Mouse (Mus musculus) myocyte (in vitro differentiated cells): ENCODE measurements around the gene Tomm34. TPM values are rescaled to one million over a fixed set of nuclear protein-coding genes. Genes with fewer than 3 reads are reported as not detected.

Experiments used
- H3K27me3 ChIP-seq: one replicate; pipeline ENCODE4 v1.6.1; 2011; ENCODE audit not compliant: control insufficient read depth, insufficient read depth, insufficient read length
- H3K36me3 ChIP-seq: one replicate; pipeline ENCODE4 v1.6.1; 2011; ENCODE audit not compliant: control insufficient read depth, insufficient read depth
- H3K4me2 ChIP-seq: one replicate; pipeline ENCODE4 v1.6.1; 2011; ENCODE audit warnings: low read depth, control low read depth
- H3K4me3 ChIP-seq: one replicate; pipeline ENCODE4 v1.5.1; 2011; ENCODE audit warnings: mild to moderate bottlenecking, control low read depth, moderate library complexity
- H3K79me2 ChIP-seq: one replicate; pipeline ENCODE4 v1.6.1; 2011; ENCODE audit not compliant: control insufficient read depth, insufficient read depth
- H3ac ChIP-seq: one replicate; pipeline ENCODE4 v1.6.1; 2011; ENCODE audit not compliant: control insufficient read depth, insufficient read length
- CEBPB ChIP-seq: IDR thresholded peaks from 2 replicates; pipeline ENCODE4 v1.6.1; 2011; ENCODE audit warnings: mild to moderate bottlenecking, moderate library complexity; ENCODE audit not compliant: poor library complexity, insufficient read depth, severe bottlenecking
- E2F4 ChIP-seq: IDR thresholded peaks from one replicate; pipeline ENCODE4 v1.6.1; 2011; ENCODE audit warnings: mild to moderate bottlenecking, control low read depth, moderate library complexity; ENCODE audit not compliant: insufficient read depth
- MAX ChIP-seq: IDR thresholded peaks from one replicate; pipeline ENCODE4 v1.6.1; 2011; ENCODE audit warnings: low read depth, mild to moderate bottlenecking, control low read depth
- MYOD1 ChIP-seq, 3 experiments: IDR thresholded peaks; one replicate each; pipeline ENCODE4 v1.6.1; 2011; ENCODE audit warnings: control low read depth in 2 of 3, low read depth in 2 of 3, mild to moderate bottlenecking in 2 of 3, moderate library complexity in 1 of 3; ENCODE audit not compliant: insufficient read length in 2 of 3, control insufficient read depth in 1 of 3
- MYOG ChIP-seq, 3 experiments: IDR thresholded peaks; one replicate each; pipeline ENCODE4 v1.6.1; 2011; ENCODE audit warnings: control low read depth in 2 of 3, low read depth in 2 of 3, mild to moderate bottlenecking in 2 of 3; ENCODE audit not compliant: insufficient read length in 2 of 3, control insufficient read depth in 1 of 3, insufficient read depth in 1 of 3
- POLR2A ChIP-seq: IDR thresholded peaks from one replicate; pipeline ENCODE4 v1.6.1; 2011; ENCODE audit warnings: low read depth, mild to moderate bottlenecking, control low read depth, moderate library complexity; ENCODE audit not compliant: insufficient read length
- POLR2AphosphoS2 ChIP-seq: IDR thresholded peaks from one replicate; pipeline ENCODE4 v1.6.1; 2011; ENCODE audit warnings: low read depth, control low read depth; ENCODE audit not compliant: insufficient read length
- REST ChIP-seq: IDR thresholded peaks from one replicate; pipeline ENCODE4 v1.6.1; 2011; ENCODE audit warnings: mild to moderate bottlenecking, control low read depth, moderate library complexity; ENCODE audit not compliant: insufficient read depth, insufficient read length
- SRF ChIP-seq: IDR thresholded peaks from one replicate; pipeline ENCODE4 v1.6.1; 2011; ENCODE audit warnings: low read depth; ENCODE audit not compliant: control insufficient read depth, insufficient read length
- TCF12 ChIP-seq: IDR thresholded peaks from one replicate; pipeline ENCODE4 v1.6.1; 2011; ENCODE audit warnings: mild to moderate bottlenecking, control low read depth; ENCODE audit not compliant: poor library complexity, insufficient read depth, severe bottlenecking
- TCF3 ChIP-seq: IDR thresholded peaks from one replicate; pipeline ENCODE4 v1.6.1; 2011; ENCODE audit warnings: low read depth, control low read depth; ENCODE audit not compliant: insufficient read length
- USF1 ChIP-seq: IDR thresholded peaks from one replicate; pipeline ENCODE4 v1.6.1; 2011; ENCODE audit warnings: low read depth, mild to moderate bottlenecking, control low read depth, moderate library complexity
- polyA plus RNA-seq: library from polyadenylated mRNA; unstranded; fragments of >200 nt; fragmentation: generic; extraction: Trizol; gene quantifications from one replicate; pipeline ENCODE4 v1.2.1, GENCODE M21; 2012; ENCODE audit warnings: missing spikeins

The Tomm34 gene
- polyA plus RNA-seq, 1 experiment, result 24.1 TPM

DNA sequence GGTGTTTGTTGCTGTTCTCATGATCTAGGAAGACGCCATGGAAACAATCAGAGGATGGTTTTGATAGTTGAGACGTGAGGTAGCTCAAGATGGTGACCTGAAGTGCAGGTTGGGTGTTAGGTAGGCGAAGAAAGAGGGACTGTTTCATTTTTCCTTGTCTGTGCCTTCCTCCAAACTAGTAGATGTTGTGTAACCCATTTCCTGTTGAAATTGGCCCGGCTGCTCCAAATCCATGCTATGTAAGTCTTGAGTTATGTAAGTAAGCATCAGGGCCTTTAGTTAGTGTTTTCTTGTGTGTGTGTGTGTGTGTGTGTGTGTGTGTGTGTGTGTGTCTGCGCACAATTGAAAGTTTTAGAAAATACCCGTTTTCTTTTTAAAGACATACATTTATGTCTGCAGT is 61.7 kb downstream of the Tomm34 start:
- no peak overlapping the region for H3ac ChIP-seq
- no peaks in the 10 kb centered on the region for H3K27me3 ChIP-seq
- peaks cover 26% of the 10 kb centered on the region for H3K36me3 ChIP-seq
- H3K4me2 ChIP-seq, result no peak overlapping the region
- peaks cover 69% of the 10 kb centered on the region for H3K79me2 ChIP-seq
- TF ChIP-seq POLR2A (no peak), MYOD1 (IDR thresholded peaks at IDR 0.05; ENCODE audit: control insufficient read depth in 1 of 3, insufficient read length in 2 of 3, low read depth in 2 of 3) (no peak), REST (no peak), POLR2AphosphoS2 (peak; percentile 13), SRF (no peak)
- no peak overlapping the region for H3K4me3 ChIP-seq

DNA sequence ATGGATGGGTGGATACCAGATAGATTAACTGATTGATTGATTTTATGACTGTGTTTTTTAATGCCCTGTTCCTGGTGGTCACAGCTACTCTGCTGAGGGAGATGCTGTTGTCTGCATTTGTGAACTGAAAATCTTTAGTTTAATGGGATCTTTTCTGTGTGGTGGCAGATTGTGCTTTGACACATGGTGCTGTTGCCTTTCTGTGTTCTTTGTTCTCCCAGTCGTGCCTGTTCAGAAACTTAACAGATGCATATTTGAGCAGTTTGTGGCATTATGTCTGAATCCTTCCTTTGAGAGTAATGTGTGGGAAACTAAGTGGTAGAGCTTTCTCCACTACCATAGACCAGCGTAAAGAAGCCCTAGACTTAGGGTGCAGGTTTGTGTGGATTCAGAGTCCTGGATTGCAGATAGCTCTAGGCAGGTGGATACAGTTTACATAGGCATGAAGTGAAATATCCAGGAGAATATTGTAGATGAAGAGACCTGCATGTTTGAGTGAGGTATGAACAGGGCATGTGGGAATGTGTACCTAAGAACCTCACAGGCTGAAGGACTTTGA is 62.9 kb downstream of the Tomm34 start:
- peaks cover 81% of the 10 kb centered on the region for H3K79me2 ChIP-seq
- no peak overlapping the region for H3K4me3 ChIP-seq
- TF ChIP-seq POLR2AphosphoS2, result no peak
- no peak for TF ChIP-seq TCF12
- no peak for TF ChIP-seq SRF
- no peak for TF ChIP-seq E2F4
- TF ChIP-seq USF1, result no peak
- TF ChIP-seq TCF3, result no peak
- TF ChIP-seq MYOD1 (IDR thresholded peaks at IDR 0.05; ENCODE audit: control insufficient read depth in 1 of 3, insufficient read length in 2 of 3, low read depth in 2 of 3), result no peak
- TF ChIP-seq CEBPB, result no peak
- no peak for TF ChIP-seq POLR2A
- TF ChIP-seq MYOG (IDR thresholded peaks at IDR 0.05; ENCODE audit: control insufficient read depth in 1 of 3, insufficient read depth in 1 of 3, insufficient read length in 2 of 3, low read depth in 2 of 3), result no peak
- H3K4me2 ChIP-seq, result no peak overlapping the region
- H3K36me3 ChIP-seq, result peaks cover 21% of the 10 kb centered on the region
- H3ac ChIP-seq, result no peak overlapping the region
- H3K27me3 ChIP-seq, result no peaks in the 10 kb centered on the region

DNA sequence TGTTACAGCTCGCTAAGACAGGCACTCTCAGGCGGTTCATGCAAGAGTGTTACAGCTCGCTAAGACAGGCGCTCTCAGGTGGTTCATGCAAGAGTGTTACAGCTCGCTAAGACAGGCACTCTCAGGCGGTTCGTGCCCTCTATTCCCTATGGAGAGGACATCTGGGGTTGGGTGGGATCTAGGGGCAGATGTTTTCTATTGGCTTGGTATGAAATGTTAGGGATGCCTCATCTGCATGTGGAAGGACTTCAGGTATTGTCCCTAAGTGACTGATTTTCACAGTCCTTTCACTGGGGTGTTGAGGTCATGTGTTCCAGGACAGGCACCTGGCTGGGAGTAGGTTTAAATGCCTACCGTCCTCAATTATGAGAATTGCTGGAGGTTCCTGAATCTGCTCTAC is 63.4 kb downstream of the Tomm34 start:
- no peaks in the 10 kb centered on the region for H3K27me3 ChIP-seq
- TF ChIP-seq POLR2A (no peak), MAX (no peak), USF1 (no peak), MYOG (IDR thresholded peaks at IDR 0.05; ENCODE audit: control insufficient read depth in 1 of 3, insufficient read depth in 1 of 3, insufficient read length in 2 of 3, low read depth in 2 of 3) (no peak), CEBPB (no peak), TCF3 (no peak), TCF12 (no peak)
- H3K4me2 ChIP-seq, result no peak overlapping the region
- no peak overlapping the region for H3K4me3 ChIP-seq
- peaks cover 16% of the 10 kb centered on the region for H3K36me3 ChIP-seq
- peaks cover 86% of the 10 kb centered on the region for H3K79me2 ChIP-seq
- H3ac ChIP-seq, result no peak overlapping the region

- Histone ChIP-seq H3K36me3 (peaks cover 11% of the 10 kb centered on the region), H3K79me2 (peaks cover 92% of the 10 kb centered on the region), H3ac (no peak overlapping the region), H3K4me3 (no peak overlapping the region), H3K27me3 (no peaks in the 10 kb centered on the region), H3K4me2 (no peak overlapping the region)
- TF ChIP-seq TCF3, result no peak
- no peak for TF ChIP-seq SRF
- no peak for TF ChIP-seq CEBPB
- no peak for TF ChIP-seq REST
- no peak for TF ChIP-seq MAX
- TF ChIP-seq USF1, result no peak
- no peak for TF ChIP-seq E2F4
- TF ChIP-seq MYOD1 (IDR thresholded peaks at IDR 0.05; ENCODE audit: control insufficient read depth in 1 of 3, insufficient read length in 2 of 3, low read depth in 2 of 3), result no peak
- TF ChIP-seq POLR2AphosphoS2, result no peak
- TF ChIP-seq TCF12, result no peak
- TF ChIP-seq MYOG (IDR thresholded peaks at IDR 0.05; ENCODE audit: control insufficient read depth in 1 of 3, insufficient read depth in 1 of 3, insufficient read length in 2 of 3, low read depth in 2 of 3), result no peak
- TF ChIP-seq POLR2A, result no peak
These were observed 64.0 kb downstream of the Tomm34 start for GRCm38 (mm10) chr2:164006932-164007331.

GRCm38 (mm10) chr2:164004503-164004902 is 66.5 kb downstream of the Tomm34 start:
- Histone ChIP-seq H3K79me2 (peaks cover 100% of the 10 kb centered on the region), H3K36me3 (no peaks in the 10 kb centered on the region), H3K27me3 (no peaks in the 10 kb centered on the region), H3ac (no peak overlapping the region), H3K4me2 (no peak overlapping the region), H3K4me3 (no peak overlapping the region)
- no peak for TF ChIP-seq TCF12
- TF ChIP-seq MAX, result no peak
- TF ChIP-seq REST, result no peak
- no peak for TF ChIP-seq MYOD1 (IDR thresholded peaks at IDR 0.05; ENCODE audit: control insufficient read depth in 1 of 3, insufficient read length in 2 of 3, low read depth in 2 of 3)
- no peak for TF ChIP-seq TCF3
- TF ChIP-seq POLR2A, result no peak
- TF ChIP-seq SRF, result no peak
- no peak for TF ChIP-seq E2F4
- TF ChIP-seq POLR2AphosphoS2, result no peak
- no peak for TF ChIP-seq CEBPB
- no peak for TF ChIP-seq USF1
- TF ChIP-seq MYOG (IDR thresholded peaks at IDR 0.05; ENCODE audit: control insufficient read depth in 1 of 3, insufficient read depth in 1 of 3, insufficient read length in 2 of 3, low read depth in 2 of 3), result no peak

Other genes starting within 250 kb of the Tomm34 start
- not detected for gene Kcnk15, start 217.5 kb downstream of the Tomm34 start, polyA plus RNA-seq
- gene Rims4, start 152.5 kb downstream of the Tomm34 start, polyA plus RNA-seq, result not detected
- 118 TPM for gene Ywhab, start 76.2 kb downstream of the Tomm34 start, polyA plus RNA-seq
- gene Pabpc1l, start 45.7 kb downstream of the Tomm34 start, polyA plus RNA-seq, result 1.5 TPM
- gene Stk4, start 847 bp downstream of the Tomm34 start, polyA plus RNA-seq, result 9.8 TPM
- not detected for gene Kcns1, start 99.9 kb upstream of the Tomm34 start, polyA plus RNA-seq
- gene Wfdc5, start 111.6 kb upstream of the Tomm34 start, polyA plus RNA-seq, result not detected
- not detected for gene Wfdc12, start 119.4 kb upstream of the Tomm34 start, polyA plus RNA-seq
- gene Wfdc15a, start 129.0 kb upstream of the Tomm34 start, polyA plus RNA-seq, result not detected
- not detected for gene Wfdc15b, start 150.5 kb upstream of the Tomm34 start, polyA plus RNA-seq
- gene Svs2, start 167.3 kb upstream of the Tomm34 start, polyA plus RNA-seq, result not detected
- gene Svs3b, start 185.5 kb upstream of the Tomm34 start, polyA plus RNA-seq, result not detected
- not detected for gene Svs4, start 207.3 kb upstream of the Tomm34 start, polyA plus RNA-seq
- not detected for gene Svs3a, start 218.1 kb upstream of the Tomm34 start, polyA plus RNA-seq
- gene Svs6, start 245.6 kb upstream of the Tomm34 start, polyA plus RNA-seq, result not detected